Mouse (Mus musculus): ENCODE results near the gene Dact2. TPM values are rescaled to one million over a fixed set of nuclear protein-coding genes. Genes with fewer than 3 reads are reported as not detected.

Dact2 gene
- polyA plus RNA-seq, 1 experiment from 2014 or later = 0.18 TPM

DNA sequence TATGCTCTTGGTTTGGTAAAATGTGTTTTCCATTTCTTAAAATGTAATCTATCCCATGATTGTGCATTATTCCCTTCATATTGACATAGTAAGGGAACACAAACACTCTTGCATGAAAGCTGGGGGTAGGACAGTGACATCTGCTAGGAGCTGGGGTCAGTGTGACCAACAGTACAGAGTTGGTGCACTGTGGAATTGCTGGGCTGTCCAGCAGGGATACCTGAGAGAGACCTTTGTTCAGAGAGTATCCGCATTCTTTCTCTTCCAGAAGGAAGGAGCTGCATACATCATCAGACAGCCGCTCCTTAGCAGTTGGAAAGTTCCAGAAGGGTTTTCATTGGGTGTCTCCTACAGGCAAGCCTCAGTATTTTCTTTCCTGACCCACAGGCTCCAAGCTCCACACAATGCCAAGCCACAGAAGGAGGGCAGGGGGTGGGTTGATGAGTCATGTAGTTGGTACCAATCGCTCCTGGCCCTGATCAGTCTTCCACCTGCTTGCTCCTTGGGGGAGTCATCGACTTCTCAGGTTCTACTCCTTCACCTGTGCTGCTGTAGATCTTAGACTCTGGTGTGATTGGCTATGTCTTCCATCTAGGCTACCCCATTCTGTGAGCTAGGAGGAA, 19.8 kb downstream of the Dact2 start:
- ATAC-seq (ENCODE audit: low FRiP score) = no peak
- Histone ChIP-seq H3K9ac (ENCODE audit: low read length) (no peak overlapping the region), H3K4me2 (no peak overlapping the region), H3K9me3 (ENCODE audit: control insufficient read depth, low read length) (no peaks in the 10 kb centered on the region), H3K27ac (ENCODE audit: low read depth, low read length) (no peak overlapping the region), H3K27me3 (ENCODE audit: control insufficient read depth, insufficient read depth, low read length) (no peaks in the 10 kb centered on the region), H3K4me1 (ENCODE audit: control insufficient read depth, insufficient read depth, low read length) (no peaks in the 10 kb centered on the region), H3K36me3 (ENCODE audit: control insufficient read depth, insufficient read depth, low read length) (no peaks in the 10 kb centered on the region), H3K4me3 (ENCODE audit: low read depth, low read length) (no peak overlapping the region)
- WGBS = 86% methylated on average over 4 of the region's 4 CpGs
- DNase-seq (ENCODE audit: low spot score, missing footprints) = no peak

DNA sequence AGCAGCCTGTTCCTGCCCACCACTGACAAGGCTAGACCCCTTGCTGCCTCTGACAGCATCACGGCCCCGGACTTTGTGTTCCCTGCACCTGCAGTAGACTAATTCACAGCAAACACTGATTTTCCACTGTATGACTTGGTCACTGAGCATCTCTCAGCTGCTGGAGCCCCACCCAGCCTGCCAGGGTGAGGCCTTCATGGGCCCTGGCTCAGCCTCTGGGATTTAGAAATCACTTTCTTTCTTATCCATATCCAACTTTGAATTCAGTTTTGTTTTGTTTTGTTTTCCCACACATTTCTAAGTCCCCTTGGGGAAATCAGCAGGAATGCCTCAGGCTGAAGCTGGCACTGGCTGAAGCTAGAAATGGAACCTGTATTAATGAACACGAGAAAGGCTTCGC, 20.4 kb downstream of the Dact2 start:
- WGBS = 88% methylated on average over 4 of the region's 4 CpGs
- no peaks in the 10 kb centered on the region for H3K4me1 ChIP-seq (ENCODE audit: control insufficient read depth, insufficient read depth, low read length)
- H3K4me2 ChIP-seq = no peak overlapping the region
- DNase-seq (ENCODE audit: low spot score, missing footprints) = no peak
- no peaks in the 10 kb centered on the region for H3K9me3 ChIP-seq (ENCODE audit: control insufficient read depth, low read length)
- H3K27me3 ChIP-seq (ENCODE audit: control insufficient read depth, insufficient read depth, low read length) = no peaks in the 10 kb centered on the region
- ATAC-seq (ENCODE audit: low FRiP score) = no peak
- no peak overlapping the region for H3K27ac ChIP-seq (ENCODE audit: low read depth, low read length)
- no peak overlapping the region for H3K9ac ChIP-seq (ENCODE audit: low read length)
- no peaks in the 10 kb centered on the region for H3K36me3 ChIP-seq (ENCODE audit: control insufficient read depth, insufficient read depth, low read length)
- H3K4me3 ChIP-seq (ENCODE audit: low read depth, low read length) = no peak overlapping the region

DNA sequence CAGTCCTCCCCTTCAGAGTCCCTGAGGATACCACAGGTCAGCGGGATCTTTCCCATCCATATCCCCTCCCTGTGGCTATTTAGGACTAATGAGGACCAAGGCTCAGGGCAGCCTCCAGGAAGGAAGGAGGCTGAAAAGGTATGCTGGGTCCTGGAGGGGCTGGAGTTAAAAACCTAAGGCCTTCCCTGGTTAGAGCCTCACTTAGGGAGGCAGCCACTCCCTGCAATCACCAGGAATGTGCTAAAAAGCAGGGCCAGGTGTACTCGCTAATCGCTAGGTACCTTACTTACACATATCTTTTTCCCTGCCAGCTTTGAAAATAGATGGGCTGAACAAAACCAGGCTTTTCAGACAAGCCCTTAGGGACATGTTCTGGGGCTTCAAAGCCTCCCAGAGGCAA, 21.2 kb downstream of the Dact2 start:
- Histone ChIP-seq H3K9ac (ENCODE audit: low read length) (no peak overlapping the region), H3K36me3 (ENCODE audit: control insufficient read depth, insufficient read depth, low read length) (no peaks in the 10 kb centered on the region), H3K4me2 (no peak overlapping the region), H3K27me3 (ENCODE audit: control insufficient read depth, insufficient read depth, low read length) (no peaks in the 10 kb centered on the region), H3K4me1 (ENCODE audit: control insufficient read depth, insufficient read depth, low read length) (no peaks in the 10 kb centered on the region), H3K27ac (ENCODE audit: low read depth, low read length) (no peak overlapping the region), H3K9me3 (ENCODE audit: control insufficient read depth, low read length) (no peaks in the 10 kb centered on the region), H3K4me3 (ENCODE audit: low read depth, low read length) (no peak overlapping the region)
- 89% methylated on average over 3 of the region's 3 CpGs for WGBS
- no peak for DNase-seq (ENCODE audit: low spot score, missing footprints)
- ATAC-seq (ENCODE audit: low FRiP score) = no peak

DNA sequence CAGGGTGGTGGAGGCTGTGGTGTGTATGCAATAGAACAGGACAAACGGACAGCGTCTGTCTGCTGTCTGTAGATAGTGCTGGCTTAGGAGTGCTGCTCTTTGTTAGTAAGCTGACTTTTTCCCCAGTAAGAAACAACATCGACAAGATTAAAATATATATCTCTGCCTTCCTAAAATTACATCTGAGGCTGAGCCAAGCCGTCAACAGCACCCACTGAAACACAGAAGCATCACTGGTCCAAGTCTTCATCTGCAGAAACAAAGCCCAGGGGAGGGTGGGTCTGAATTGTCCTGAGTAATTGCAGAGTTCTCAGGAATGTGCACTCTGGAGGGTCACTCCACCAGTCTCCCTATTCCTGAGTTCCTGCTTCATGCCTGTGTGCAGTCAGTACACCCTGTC, 25.2 kb downstream of the Dact2 start:
- H3K36me3 ChIP-seq (ENCODE audit: control insufficient read depth, insufficient read depth, low read length) = no peaks in the 10 kb centered on the region
- H3K9me3 ChIP-seq (ENCODE audit: control insufficient read depth, low read length) = no peaks in the 10 kb centered on the region
- WGBS = 73% methylated on average over 4 of the region's 4 CpGs
- no peak overlapping the region for H3K4me3 ChIP-seq (ENCODE audit: low read depth, low read length)
- H3K4me2 ChIP-seq = no peak overlapping the region
- ATAC-seq (ENCODE audit: low FRiP score) (no peak), DNase-seq (ENCODE audit: low spot score, missing footprints) (peak; percentile 33)
- no peak overlapping the region for H3K27ac ChIP-seq (ENCODE audit: low read depth, low read length)
- H3K4me1 ChIP-seq (ENCODE audit: control insufficient read depth, insufficient read depth, low read length) = no peaks in the 10 kb centered on the region
- no peak overlapping the region for H3K9ac ChIP-seq (ENCODE audit: low read length)
- H3K27me3 ChIP-seq (ENCODE audit: control insufficient read depth, insufficient read depth, low read length) = no peaks in the 10 kb centered on the region

DNA sequence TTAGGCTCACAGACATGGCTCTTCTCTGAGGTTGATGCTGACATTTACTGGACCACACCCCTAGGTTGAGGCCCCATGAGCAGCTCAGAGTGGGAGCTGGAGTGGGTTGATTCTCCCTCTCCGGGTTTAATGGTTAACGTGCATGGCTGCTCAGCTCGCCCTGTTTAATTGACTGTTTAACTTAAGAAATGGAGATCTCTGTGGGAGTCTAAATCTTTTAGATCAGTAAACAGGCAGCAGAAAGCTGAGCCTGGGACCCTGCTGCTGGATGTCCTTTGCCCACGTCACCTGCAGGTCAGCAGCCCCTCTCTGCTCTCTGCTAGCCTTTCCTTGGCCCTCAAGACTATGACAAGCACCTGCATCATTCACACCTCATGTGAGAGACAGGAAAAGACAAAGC, 25.6 kb downstream of the Dact2 start:
- Histone ChIP-seq H3K4me1 (ENCODE audit: control insufficient read depth, insufficient read depth, low read length) (no peaks in the 10 kb centered on the region), H3K4me2 (no peak overlapping the region), H3K9me3 (ENCODE audit: control insufficient read depth, low read length) (no peaks in the 10 kb centered on the region), H3K4me3 (ENCODE audit: low read depth, low read length) (no peak overlapping the region), H3K27me3 (ENCODE audit: control insufficient read depth, insufficient read depth, low read length) (no peaks in the 10 kb centered on the region), H3K9ac (ENCODE audit: low read length) (no peak overlapping the region), H3K27ac (ENCODE audit: low read depth, low read length) (no peak overlapping the region), H3K36me3 (ENCODE audit: control insufficient read depth, insufficient read depth, low read length) (no peaks in the 10 kb centered on the region)
- no peak for DNase-seq (ENCODE audit: low spot score, missing footprints)
- no peak for ATAC-seq (ENCODE audit: low FRiP score)
- WGBS = 22% methylated on average over 4 of the region's 4 CpGs

DNA sequence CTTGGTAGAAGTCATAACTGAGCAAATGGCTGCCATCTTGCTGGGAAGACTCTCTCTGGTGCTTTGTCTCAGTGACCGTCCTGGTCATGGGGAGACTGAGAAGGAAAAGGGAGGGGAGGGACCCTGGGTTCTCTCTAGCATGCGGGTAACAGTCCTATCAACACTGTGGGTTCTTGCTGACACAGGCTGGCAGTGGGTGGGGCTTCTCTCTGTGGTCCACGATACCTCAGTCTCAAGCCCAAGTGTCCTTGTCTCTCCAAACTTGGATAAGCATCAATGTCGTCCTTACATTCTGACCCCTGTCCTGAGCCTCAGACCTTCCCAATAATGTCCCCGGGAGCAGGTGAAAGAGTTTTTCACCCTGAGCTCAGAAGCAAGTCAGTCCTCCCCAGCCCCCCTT, 26.1 kb downstream of the Dact2 start:
- Histone ChIP-seq H3K4me1 (ENCODE audit: control insufficient read depth, insufficient read depth, low read length) (no peaks in the 10 kb centered on the region), H3K9me3 (ENCODE audit: control insufficient read depth, low read length) (no peaks in the 10 kb centered on the region), H3K27ac (ENCODE audit: low read depth, low read length) (no peak overlapping the region), H3K27me3 (ENCODE audit: control insufficient read depth, insufficient read depth, low read length) (no peaks in the 10 kb centered on the region), H3K4me3 (ENCODE audit: low read depth, low read length) (no peak overlapping the region), H3K36me3 (ENCODE audit: control insufficient read depth, insufficient read depth, low read length) (no peaks in the 10 kb centered on the region), H3K4me2 (no peak overlapping the region), H3K9ac (ENCODE audit: low read length) (no peak overlapping the region)
- no peak for ATAC-seq (ENCODE audit: low FRiP score)
- DNase-seq (ENCODE audit: low spot score, missing footprints) = no peak
- 63% methylated on average over 5 of the region's 5 CpGs for WGBS

DNA sequence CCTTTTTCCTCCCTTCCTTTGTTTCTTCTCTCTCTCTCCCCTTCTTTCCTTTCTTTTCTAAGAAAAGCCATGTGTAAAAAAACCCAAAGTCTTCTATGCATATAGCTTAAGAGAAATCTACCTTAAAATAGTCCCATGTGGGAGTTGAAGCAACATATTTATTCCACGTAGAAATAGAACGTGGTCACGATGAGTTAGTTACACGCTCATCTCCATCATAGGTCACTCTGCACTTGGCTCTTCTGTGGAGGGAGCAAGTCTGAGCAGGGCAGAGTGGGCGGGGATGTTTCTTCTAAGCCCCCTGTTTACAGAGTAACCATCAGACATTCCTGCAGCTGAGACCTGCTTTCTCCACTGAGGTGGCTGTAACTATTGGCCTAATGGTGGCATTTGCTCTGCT, 27.1 kb downstream of the Dact2 start:
- no peaks in the 10 kb centered on the region for H3K36me3 ChIP-seq (ENCODE audit: control insufficient read depth, insufficient read depth, low read length)
- H3K4me3 ChIP-seq (ENCODE audit: low read depth, low read length) = no peak overlapping the region
- H3K4me1 ChIP-seq (ENCODE audit: control insufficient read depth, insufficient read depth, low read length) = no peaks in the 10 kb centered on the region
- no peak overlapping the region for H3K4me2 ChIP-seq
- H3K9me3 ChIP-seq (ENCODE audit: control insufficient read depth, low read length) = no peaks in the 10 kb centered on the region
- H3K27ac ChIP-seq (ENCODE audit: low read depth, low read length) = no peak overlapping the region
- WGBS = 72% methylated on average over 5 of the region's 5 CpGs
- no peak for ATAC-seq (ENCODE audit: low FRiP score)
- H3K9ac ChIP-seq (ENCODE audit: low read length) = no peak overlapping the region
- DNase-seq (ENCODE audit: low spot score, missing footprints) = no peak
- H3K27me3 ChIP-seq (ENCODE audit: control insufficient read depth, insufficient read depth, low read length) = no peaks in the 10 kb centered on the region

DNA sequence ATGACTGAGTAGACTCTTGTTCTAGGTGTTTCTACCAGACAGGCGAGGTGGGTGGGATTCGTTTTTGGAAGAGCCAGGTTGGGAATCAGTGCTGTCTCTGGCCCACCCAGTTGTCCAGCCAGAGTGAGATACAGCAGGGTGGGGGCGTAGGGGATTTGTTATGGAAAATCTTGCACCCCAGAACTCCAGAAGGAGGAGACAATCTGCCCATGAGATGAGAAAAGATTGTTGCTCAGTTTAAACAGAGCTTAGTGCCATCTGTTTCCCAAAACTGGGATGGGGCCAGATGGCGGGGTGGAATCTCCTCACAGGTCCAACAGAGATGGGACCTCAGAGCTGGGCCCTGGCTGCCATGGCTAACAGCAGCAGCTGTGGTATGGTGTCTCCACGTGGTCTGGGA, 28.4 kb downstream of the Dact2 start:
- no peaks in the 10 kb centered on the region for H3K4me1 ChIP-seq (ENCODE audit: control insufficient read depth, insufficient read depth, low read length)
- ATAC-seq (ENCODE audit: low FRiP score) = no peak
- no peak for DNase-seq (ENCODE audit: low spot score, missing footprints)
- H3K4me2 ChIP-seq = no peak overlapping the region
- WGBS = 82% methylated on average over 5 of the region's 5 CpGs
- no peaks in the 10 kb centered on the region for H3K36me3 ChIP-seq (ENCODE audit: control insufficient read depth, insufficient read depth, low read length)
- H3K27me3 ChIP-seq (ENCODE audit: control insufficient read depth, insufficient read depth, low read length) = no peaks in the 10 kb centered on the region
- H3K27ac ChIP-seq (ENCODE audit: low read depth, low read length) = no peak overlapping the region
- H3K9me3 ChIP-seq (ENCODE audit: control insufficient read depth, low read length) = no peaks in the 10 kb centered on the region
- no peak overlapping the region for H3K4me3 ChIP-seq (ENCODE audit: low read depth, low read length)
- no peak overlapping the region for H3K9ac ChIP-seq (ENCODE audit: low read length)

DNA sequence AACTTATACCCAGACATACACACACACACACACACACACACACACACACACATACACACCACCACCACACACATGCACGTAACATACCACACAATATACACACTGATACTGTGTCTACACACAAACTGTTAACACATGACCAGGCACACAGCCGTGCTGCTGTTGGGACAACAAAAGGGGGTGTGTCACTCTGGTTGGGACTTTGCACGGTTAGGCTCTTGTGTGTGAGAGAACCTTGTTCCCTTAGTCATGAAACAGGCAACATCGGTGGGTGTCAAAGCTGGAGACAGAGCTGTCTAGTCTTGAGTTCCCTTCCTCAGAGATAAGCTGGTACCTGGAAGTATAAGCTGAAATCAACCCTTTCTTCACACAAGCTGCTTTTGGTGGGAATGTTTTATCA, 29.1 kb downstream of the Dact2 start:
- Histone ChIP-seq H3K27ac (ENCODE audit: low read depth, low read length) (no peak overlapping the region), H3K9ac (ENCODE audit: low read length) (no peak overlapping the region), H3K36me3 (ENCODE audit: control insufficient read depth, insufficient read depth, low read length) (no peaks in the 10 kb centered on the region), H3K4me2 (no peak overlapping the region), H3K9me3 (ENCODE audit: control insufficient read depth, low read length) (no peaks in the 10 kb centered on the region), H3K4me1 (ENCODE audit: control insufficient read depth, insufficient read depth, low read length) (no peaks in the 10 kb centered on the region), H3K4me3 (ENCODE audit: low read depth, low read length) (no peak overlapping the region), H3K27me3 (ENCODE audit: control insufficient read depth, insufficient read depth, low read length) (no peaks in the 10 kb centered on the region)
- ATAC-seq (ENCODE audit: low FRiP score) (no peak), DNase-seq (ENCODE audit: low spot score, missing footprints) (peak; percentile 69)
- WGBS = 75% methylated on average over 4 of the region's 4 CpGs

DNA sequence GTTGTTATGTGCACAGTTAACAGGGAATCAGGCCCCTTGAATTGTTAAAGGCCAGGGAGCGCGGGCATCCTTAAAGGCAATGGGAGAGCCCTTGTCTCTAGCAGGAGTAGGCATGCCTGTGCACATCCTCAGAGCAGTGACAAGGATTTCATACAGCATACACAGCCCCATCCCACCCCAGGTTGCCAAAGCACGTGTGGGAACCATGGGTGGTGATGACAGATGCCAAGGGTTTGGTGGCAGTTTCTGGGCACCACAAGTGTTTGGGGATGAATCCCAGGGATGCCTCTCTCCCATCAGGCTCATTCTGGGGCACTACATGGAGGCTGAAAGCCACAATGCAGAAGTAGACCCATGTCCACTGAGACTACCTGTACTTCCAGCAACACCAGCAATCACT, 29.7 kb downstream of the Dact2 start:
- Histone ChIP-seq H3K4me3 (ENCODE audit: low read depth, low read length) (no peak overlapping the region), H3K9ac (ENCODE audit: low read length) (no peak overlapping the region), H3K27ac (ENCODE audit: low read depth, low read length) (no peak overlapping the region), H3K9me3 (ENCODE audit: control insufficient read depth, low read length) (no peaks in the 10 kb centered on the region), H3K27me3 (ENCODE audit: control insufficient read depth, insufficient read depth, low read length) (no peaks in the 10 kb centered on the region), H3K4me2 (no peak overlapping the region), H3K4me1 (ENCODE audit: control insufficient read depth, insufficient read depth, low read length) (no peaks in the 10 kb centered on the region), H3K36me3 (ENCODE audit: control insufficient read depth, insufficient read depth, low read length) (no peaks in the 10 kb centered on the region)
- ATAC-seq (ENCODE audit: low FRiP score) (no peak), DNase-seq (ENCODE audit: low spot score, missing footprints) (peak; percentile 6)
- 88% methylated on average over 3 of the region's 3 CpGs for WGBS

All from midbrain, embryonic 11.5 days (tissue).